Mouse (Mus musculus) 3T3-L1 (cell line): ENCODE data around the gene Bloc1s2.
"Not testable (repeated sequence)": the region's sequence is repeated elsewhere in the genome, so short reads cannot be mapped to it uniquely, and the experiment has no call there.

ENCODE experiments used
- DNase-seq: peaks from one replicate; pipeline ENCODE4 v3.0.0-alpha.2; 2015; ENCODE audit warnings: low read depth, low spot score

Gene Bloc1s2

GRCm38 (mm10) chr19:44127729-44128497 is 18.3 kb downstream of the Bloc1s2 start:
- DNase-seq = no peak

GRCm38 (mm10) chr19:44121137-44121536 is 25.1 kb downstream of the Bloc1s2 start:
- no peak for DNase-seq

- not testable (repeated sequence) for DNase-seq
Measured at GRCm38 (mm10) chr19:44120686-44121085, 25.6 kb downstream of the Bloc1s2 start.

GRCm38 (mm10) chr19:44117793-44118192 is 28.5 kb downstream of the Bloc1s2 start:
- DNase-seq = no peak

GRCm38 (mm10) chr19:44111706-44112105 is 34.5 kb downstream of the Bloc1s2 start:
- DNase-seq = peak; percentile 74

DNA sequence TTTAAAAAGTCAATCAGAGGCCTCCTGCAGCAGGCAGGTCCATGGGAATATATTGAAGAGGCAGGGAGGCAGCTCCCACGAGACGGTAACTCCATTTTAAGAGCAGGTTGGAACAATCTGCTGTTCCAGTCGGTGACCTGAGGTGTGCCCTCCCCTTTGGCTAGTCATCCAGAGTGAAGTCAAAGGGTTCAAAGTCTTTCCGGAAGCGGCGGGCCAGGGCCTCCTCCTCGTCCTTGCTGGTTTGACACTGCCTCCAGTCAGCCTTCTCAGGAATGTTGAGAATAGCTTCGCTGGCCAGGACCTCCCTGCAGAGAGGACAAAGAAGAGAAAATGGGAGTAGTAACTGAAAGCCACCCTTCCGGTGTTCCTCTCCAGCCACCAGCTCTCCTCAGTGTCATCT is 35.9 kb downstream of the Bloc1s2 start:
- DNase-seq = no peak

DNA sequence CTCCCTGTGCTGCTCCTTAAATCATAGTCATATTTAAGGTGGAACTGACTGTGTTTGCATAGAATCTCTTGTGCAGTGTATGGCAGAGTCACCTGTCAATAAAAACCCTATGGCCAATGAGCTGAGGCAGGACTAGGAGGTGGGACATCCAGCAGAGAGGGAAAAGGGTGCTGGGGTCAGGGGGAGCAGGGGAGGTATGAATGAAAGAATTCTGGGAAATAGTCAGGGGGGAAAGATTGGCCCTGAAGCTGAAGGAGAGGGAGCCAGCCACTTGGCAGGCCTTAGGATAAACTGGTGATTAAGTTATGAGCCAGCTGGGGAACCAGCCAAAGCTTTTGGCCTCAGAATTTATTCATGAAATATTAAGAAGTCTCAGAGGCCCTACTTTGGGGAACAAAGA is 37.2 kb downstream of the Bloc1s2 start:
- DNase-seq = peak; percentile 44

GRCm38 (mm10) chr19:44107661-44108521 is 38.4 kb downstream of the Bloc1s2 start:
- DNase-seq = no peak

DNA sequence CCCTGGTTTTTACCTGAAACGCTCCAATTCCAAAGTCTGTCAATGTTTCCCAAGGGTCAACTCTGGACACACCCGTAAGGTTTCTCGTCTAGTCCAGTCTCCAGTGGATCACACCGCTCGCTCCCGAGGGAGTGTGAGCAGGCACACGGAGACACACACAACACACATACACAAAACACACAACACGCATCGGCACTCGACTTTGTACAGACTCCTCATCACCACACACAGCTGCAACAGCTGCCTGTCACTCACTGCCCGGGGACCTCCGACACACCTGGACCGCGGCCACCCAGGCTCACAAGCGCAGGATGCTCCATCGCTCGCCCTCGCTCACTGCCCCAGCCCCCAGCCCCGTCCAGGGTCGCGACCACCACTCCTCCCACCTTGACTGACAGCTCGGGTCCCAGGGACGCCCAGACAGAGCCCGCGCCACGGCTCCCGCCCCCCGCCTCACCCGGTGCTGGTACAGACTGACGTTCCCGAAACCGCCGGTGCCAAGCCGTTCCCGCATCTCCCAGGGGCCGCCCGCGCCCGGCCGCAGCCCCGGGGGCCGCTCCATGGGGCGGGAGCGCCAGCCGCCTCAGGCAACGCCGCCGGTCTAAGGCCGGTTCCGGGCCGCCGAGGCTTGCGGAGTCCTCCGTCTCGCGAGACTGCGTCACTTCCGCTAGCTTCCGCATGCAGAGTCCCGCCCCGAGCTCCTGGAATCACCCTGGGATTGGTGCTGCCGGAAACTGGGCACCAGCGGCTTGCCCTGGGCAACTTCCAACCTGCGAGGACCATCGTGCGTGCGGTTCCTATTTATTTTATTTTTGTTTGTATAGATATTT is 39.2 kb downstream of the Bloc1s2 start, which contains the start of gene Chuk:
TSS of gene Chuk (minus strand) at position 650 of the 830 bp plus-strand sequence.
- DNase-seq = peak; percentile 97

DNA sequence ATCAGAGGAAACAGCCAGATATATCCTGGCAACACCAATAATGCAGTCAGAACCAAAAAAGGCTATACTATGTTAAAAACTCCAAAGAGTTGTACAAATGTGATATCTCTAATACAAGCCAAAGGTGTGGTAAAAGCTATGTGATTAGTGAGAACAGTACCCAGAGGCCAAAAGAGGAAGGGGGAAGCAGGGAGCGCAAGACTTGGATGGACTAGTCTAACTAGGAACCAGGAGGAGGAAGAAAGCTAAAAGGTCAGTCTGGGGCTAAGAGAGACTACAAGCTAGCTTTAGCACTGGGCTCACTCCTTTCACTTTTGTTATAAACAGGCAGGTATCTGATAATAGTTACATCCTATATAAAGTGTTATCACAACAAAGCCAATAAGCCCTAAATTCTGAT is 41.9 kb downstream of the Bloc1s2 start:
- DNase-seq = no peak

GRCm38 (mm10) chr19:44103001-44103400 is 43.2 kb downstream of the Bloc1s2 start:
- no peak for DNase-seq

DNA sequence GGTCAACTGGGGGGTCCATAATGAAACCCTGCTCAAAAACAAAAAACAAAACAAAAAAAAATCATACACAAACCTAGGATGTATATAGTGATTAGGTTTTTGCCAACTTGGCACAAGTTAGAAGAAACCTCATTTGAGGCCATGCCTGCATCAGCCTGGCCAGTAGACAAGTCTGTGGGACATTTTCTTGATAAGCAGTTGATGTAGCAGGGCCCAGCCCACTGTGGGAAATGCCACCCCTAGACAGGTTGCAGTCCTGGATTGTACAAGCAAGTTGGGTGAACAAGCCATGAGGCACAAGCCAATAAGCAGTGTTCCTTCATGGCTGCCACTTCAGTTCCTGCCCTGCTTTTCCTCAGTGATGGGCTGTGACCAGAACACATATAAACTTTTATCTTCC is 45.4 kb downstream of the Bloc1s2 start:
- no peak for DNase-seq
